Mouse (Mus musculus): ENCODE data around the gene Ccl8. TPM values are rescaled to one million over a fixed set of nuclear protein-coding genes. Genes with fewer than 3 reads are reported as not detected.

Gene Ccl8
- under 1 TPM in 1 of 2 experiments, not detected in 1; 0.70 TPM for total RNA-seq (2021)
- long read RNA-seq, experiment 1, partial matches to known transcripts: 0 of 1 reads
- long read RNA-seq, experiment 1, other reads (novel, unspliced or antisense): 1 of 1 reads
- long read RNA-seq, experiment 2, partial matches to known transcripts: 1 of 1 reads
- long read RNA-seq, experiment 2, other reads (novel, unspliced or antisense): 0 of 1 reads

- DNase-seq: no peak
Observed at GRCm38 (mm10) chr11:82114885-82115284, at the start of gene Ccl8. Ccl8 (plus strand) TSS chr11:82115185.

- no peak for DNase-seq
Observed at GRCm38 (mm10) chr11:82066953-82067571, 47.9 kb upstream of the Ccl8 start.

- no peak for DNase-seq
Observed at GRCm38 (mm10) chr11:82071076-82071475, 43.9 kb upstream of the Ccl8 start.

- no peak for DNase-seq
Observed at GRCm38 (mm10) chr11:82072374-82072773, 42.6 kb upstream of the Ccl8 start.

GRCm38 (mm10) chr11:82072984-82073383 lies 42.0 kb upstream of the Ccl8 start:
- no peak for DNase-seq

- DNase-seq: no peak
Observed at GRCm38 (mm10) chr11:82073686-82074085, 41.3 kb upstream of the Ccl8 start.

- DNase-seq: no peak
Observed at GRCm38 (mm10) chr11:82077031-82077430, 38.0 kb upstream of the Ccl8 start.

GRCm38 (mm10) chr11:82078136-82078730 lies 36.8 kb upstream of the Ccl8 start:
- no peak for DNase-seq

GRCm38 (mm10) chr11:82080865-82081264 lies 34.1 kb upstream of the Ccl8 start:
- DNase-seq: no peak

- DNase-seq: no peak
Observed at GRCm38 (mm10) chr11:82084360-82084759, 30.6 kb upstream of the Ccl8 start.

GRCm38 (mm10) chr11:82099511-82100323 lies 15.3 kb upstream of the Ccl8 start:
- no peak for DNase-seq

GRCm38 (mm10) chr11:82101087-82101486 lies 13.9 kb upstream of the Ccl8 start:
- no peak for DNase-seq

GRCm38 (mm10) chr11:82101529-82101928 lies 13.5 kb upstream of the Ccl8 start, which contains the start of gene Ccl12:
Ccl12 (plus strand) TSS chr11:82101845.
- no peak for DNase-seq

- DNase-seq: no peak
Observed at GRCm38 (mm10) chr11:82109611-82110010, 5.4 kb upstream of the Ccl8 start.

GRCm38 (mm10) chr11:82110372-82111248 lies 4.4 kb upstream of the Ccl8 start:
- no peak for DNase-seq

GRCm38 (mm10) chr11:82116041-82116440 lies 1.1 kb downstream of the Ccl8 start:
- no peak for DNase-seq

GRCm38 (mm10) chr11:82132977-82133376 lies 18.0 kb downstream of the Ccl8 start:
- DNase-seq: no peak

GRCm38 (mm10) chr11:82136196-82136595 lies 21.2 kb downstream of the Ccl8 start:
- peak; percentile 12 to 42 for DNase-seq

GRCm38 (mm10) chr11:82139492-82140094 lies 24.6 kb downstream of the Ccl8 start:
- DNase-seq: peak in 1 of 2 experiments; percentile 2

- DNase-seq: no peak
Observed at GRCm38 (mm10) chr11:82159126-82159525, 44.1 kb downstream of the Ccl8 start.

- no peak for DNase-seq
Observed at GRCm38 (mm10) chr11:82163285-82163684, 48.3 kb downstream of the Ccl8 start.

Data from adrenal gland, postnatal 36 days (tissue).